Mouse (Mus musculus) midbrain, embryonic 11.5 days (tissue): ENCODE results near the gene Gpr157. TPM values are rescaled to one million over a fixed set of nuclear protein-coding genes. Genes with fewer than 3 reads are reported as not detected.

Experiments
- microRNA counts: library from miRNA; unstranded; fragments of <30 nt; microRNA quantifications from one replicate; lab custom pipeline; 2015
- microRNA-seq: library from miRNA; unstranded; fragments of <30 nt; microRNA quantifications from one replicate; pipeline ENCODE4, GENCODE M21; 2017
- polyA plus RNA-seq: library from polyadenylated mRNA; unstranded; fragments of >200 nt; fragmentation: Nextera tagmentation; extraction: Ambion mirVana; gene quantifications from 2 replicates; pipeline ENCODE4 v1.2.1, GENCODE M21; 2014

Gpr157 gene
- polyA plus RNA-seq, 1 experiment from 2014 or later, result 0.10 TPM

MicroRNAs within 50 kb of the gene (microRNA counts, 519-probe panel; counts per million panel counts)
- not detected for microRNA mmu-miR-34a (lab: Ali Mortazavi, UCI)

Small RNA genes within 50 kb of the gene (microRNA-seq; reads per million reads assigned to microRNA genes)
- gene Mir34a, result 182 reads per million, percentile 61 among the genes with 10 or more reads in this experiment

Other genes with a start within 250 kb of the Gpr157 start
- 6.3 and 7.5 TPM in 2 replicates for gene Spsb1, start 132.3 kb upstream of the Gpr157 start, polyA plus RNA-seq
- 1.7 and 2.4 TPM in 2 replicates for gene H6pd, start 78.3 kb upstream of the Gpr157 start, polyA plus RNA-seq
- gene Slc2a5, start 31.9 kb downstream of the Gpr157 start, polyA plus RNA-seq, result 1.1 and 1.6 TPM in 2 replicates
- gene Slc2a7, start 61.6 kb downstream of the Gpr157 start, polyA plus RNA-seq, result not detected in 2 replicates
- 0.25 TPM in 1 of 2 replicates, not detected in the other for gene Car6, start 114.0 kb downstream of the Gpr157 start, polyA plus RNA-seq
- 1,438 and 1,518 TPM in 2 replicates for gene Eno1, start 149.4 kb downstream of the Gpr157 start, polyA plus RNA-seq
- gene Rere, start 194.3 kb downstream of the Gpr157 start, polyA plus RNA-seq, result 34.2 and 36.8 TPM in 2 replicates